In the genomic region with DNA sequence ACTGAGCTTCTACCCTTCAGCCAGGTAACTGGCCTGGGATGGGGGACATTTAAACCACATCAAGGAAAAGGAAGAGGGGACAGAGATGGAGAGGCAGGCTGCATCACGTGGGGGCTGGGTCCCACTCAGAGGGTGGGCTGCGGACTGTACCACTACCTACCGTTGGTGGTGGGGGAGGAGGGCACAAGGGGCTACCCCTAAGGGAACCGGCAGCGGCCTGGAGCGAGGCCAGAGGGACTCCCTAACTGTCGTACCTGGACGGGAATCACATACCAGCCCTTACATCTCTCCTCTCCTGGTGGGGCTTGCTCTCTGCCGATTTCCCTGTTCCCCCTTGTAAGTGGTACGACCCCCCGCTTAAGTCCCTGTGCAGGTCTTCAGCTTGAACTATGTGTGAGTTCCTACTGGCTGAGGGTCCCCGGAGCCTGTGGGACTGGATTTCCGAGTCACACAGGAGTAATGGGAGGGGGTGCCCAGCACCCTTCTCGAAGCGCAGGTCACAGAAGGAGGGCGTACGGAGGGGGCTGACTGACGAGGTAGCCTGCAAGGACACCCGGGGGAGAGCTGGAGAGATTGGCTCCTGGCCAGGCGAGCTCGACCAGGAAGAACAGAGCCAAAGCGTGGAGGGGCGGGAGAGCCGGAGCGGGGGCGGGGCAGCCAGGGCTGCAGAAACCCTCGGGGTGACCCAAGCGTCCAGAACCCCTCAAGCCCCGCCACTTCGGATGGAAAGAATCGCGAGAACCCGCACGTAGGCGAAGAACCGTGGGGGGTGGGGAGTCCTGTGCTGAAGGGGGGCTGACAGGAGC, we compare ENCODE assay signal across 7 mouse cellular contexts. TPM values are rescaled to one million over a fixed set of nuclear protein-coding genes. Genes with fewer than 3 reads are reported as not detected.
DNase-seq lines count a peak whose midpoint lies in the region; ATAC-seq lines count a peak whose summit lies in the region.

No protein-coding gene starts in this region.

- H3K36me3 ChIP-seq in heart, embryonic 16.5 days (ENCODE audit: control insufficient read depth, insufficient read depth) = no peaks in the 10 kb centered on the region
- H3K36me3 ChIP-seq in macrophage (ENCODE audit: inconsistent target) = no peaks in the 10 kb centered on the region
- no peaks in the 10 kb centered on the region for H3K36me3 ChIP-seq in stomach, embryonic 16.5 days (ENCODE audit: control insufficient read depth, insufficient read depth, low read length)

- WGBS in heart, embryonic 16.5 days = under 1% methylated on average over 36 of the region's 36 CpGs
- 3% methylated on average over 36 of the region's 36 CpGs for WGBS in macrophage (ENCODE audit: missing documents)
- under 1% methylated on average over 35 of the region's 36 CpGs for WGBS in stomach, embryonic 16.5 days

- no peaks in the 10 kb centered on the region for H3K9me3 ChIP-seq in heart, embryonic 16.5 days (replicated peaks; ENCODE audit: control insufficient read depth, low read length)
- H3K9me3 ChIP-seq in stomach, embryonic 16.5 days (replicated peaks; ENCODE audit: control insufficient read depth, low read length) = no peaks in the 10 kb centered on the region

- DNase-seq in thymus, postnatal 4 days = peak; percentile 37
- DNase-seq in thymus, postnatal 25 days = no peak
- DNase-seq in embryo, embryonic 10 days (ENCODE audit: low spot score) = peak; percentile 87
- peak; percentile 70 to 81 for DNase-seq in kidney, postnatal 25 days

- H3K79me2 ChIP-seq in macrophage (ENCODE audit: inconsistent target) = no peaks in the 10 kb centered on the region

- peaks cover 7% of the 10 kb centered on the region for H3K27me3 ChIP-seq in heart, embryonic 16.5 days (ENCODE audit: control insufficient read depth, insufficient read depth, low read length)
- H3K27me3 ChIP-seq in stomach, embryonic 16.5 days (ENCODE audit: control insufficient read depth, insufficient read depth, low read length) = peaks cover 12% of the 10 kb centered on the region

- peak overlapping the region; percentile 99 for H3K4me2 ChIP-seq in heart, embryonic 16.5 days (ENCODE audit: low read depth, low read length)
- peak overlapping the region; percentile 99 for H3K4me2 ChIP-seq in stomach, embryonic 16.5 days (ENCODE audit: low read depth, low read length)

- peak overlapping the region; percentile 59 for H3K9ac ChIP-seq in heart, embryonic 16.5 days (ENCODE audit: low read length)
- peak overlapping the region; percentile 83 for H3K9ac ChIP-seq in stomach, embryonic 16.5 days (ENCODE audit: low read length)

- ATAC-seq in heart, embryonic 16.5 days (replicated peaks; ENCODE audit: extremely low read depth, insufficient read depth, low FRiP score) = peak; percentile 10
- ATAC-seq in stomach, embryonic 16.5 days (ENCODE audit: insufficient read depth, low FRiP score) = peak; percentile 22; the same call in 1 of the 2 replicates

- H3K4me1 ChIP-seq in heart, embryonic 16.5 days (ENCODE audit: control insufficient read depth, insufficient read depth, low read length) = peaks cover 50% of the 10 kb centered on the region
- H3K4me1 ChIP-seq in stomach, embryonic 16.5 days (ENCODE audit: control insufficient read depth, insufficient read depth, low read length) = peaks cover 58% of the 10 kb centered on the region

- H3K4me3 ChIP-seq in heart, embryonic 16.5 days (ENCODE audit: low read length) = peak overlapping the region; percentile 74
- H3K4me3 ChIP-seq in macrophage (ENCODE audit: inconsistent target) = peak overlapping the region; percentile 10; the same call in 1 of the 2 replicates
- peak overlapping the region; percentile 72 for H3K4me3 ChIP-seq in stomach, embryonic 16.5 days (replicated peaks; ENCODE audit: low read length)

- H3K27ac ChIP-seq in heart, embryonic 16.5 days (ENCODE audit: low read length) = peak overlapping the region; percentile 40
- no peak overlapping the region for H3K27ac ChIP-seq in macrophage
- peak overlapping the region; percentile 47; the same call in 1 of the 2 replicates for H3K27ac ChIP-seq in stomach, embryonic 16.5 days (ENCODE audit: low read length)

RNA-seq across cellular contexts. Expression of a gene that starts 1.1 kb away (rescaled TPM):
- polyA plus RNA-seq in heart, embryonic 16.5 days (2015; fragmentation: Nextera tagmentation; extraction: Ambion mirVana) = 2.2 and 3.0 TPM in 2 replicates
- total RNA-seq in macrophage (2018; cell fraction: chromatin; rRNA removed) = 1 to 10 TPM in 12 of 26 experiments, under 1 TPM in 8, not detected in 6; 0.22 to 2.7 (median 1.1) TPM
- 1 to 10 TPM in 10 of 26 experiments, under 1 TPM in 16; 0.30 to 1.5 (median 0.81) TPM for total RNA-seq in macrophage (2018; cell fraction: cytosol; rRNA removed)
- total RNA-seq in macrophage (2018; cell fraction: nucleus; rRNA removed) = 1 to 10 TPM in 11 of 26 experiments, under 1 TPM in 14, not detected in 1; 0.24 to 7.0 (median 0.85) TPM
- polyA plus RNA-seq in macrophage (2018) = 0.69 to 2.7 TPM (median 2.3 TPM) in 3 replicates
- polyA plus RNA-seq in stomach, embryonic 16.5 days (2015; fragmentation: Nextera tagmentation; extraction: Ambion mirVana) = 1.8 and 2.5 TPM in 2 replicates

RNA-seq across cellular contexts. Expression of a gene that starts 4.8 kb away (rescaled TPM):
- polyA plus RNA-seq in heart, embryonic 16.5 days (2015; fragmentation: Nextera tagmentation; extraction: Ambion mirVana) = 3.1 TPM in 2 replicates
- not detected for total RNA-seq in macrophage (2018; cell fraction: chromatin; rRNA removed)
- total RNA-seq in macrophage (2018; cell fraction: cytosol; rRNA removed) = not detected
- total RNA-seq in macrophage (2018; cell fraction: nucleus; rRNA removed) = not detected
- not detected in 3 replicates for polyA plus RNA-seq in macrophage (2018)
- 14.2 and 15.0 TPM in 2 replicates for polyA plus RNA-seq in stomach, embryonic 16.5 days (2015; fragmentation: Nextera tagmentation; extraction: Ambion mirVana)

RNA-seq across cellular contexts. Expression of a gene that starts 4.9 kb away (rescaled TPM):
- 5.8 and 6.0 TPM in 2 replicates for polyA plus RNA-seq in heart, embryonic 16.5 days (2015; fragmentation: Nextera tagmentation; extraction: Ambion mirVana)
- under 1 TPM in 6 of 26 experiments, not detected in 20; 0.41 to 0.78 (median 0.60) TPM for total RNA-seq in macrophage (2018; cell fraction: chromatin; rRNA removed)
- total RNA-seq in macrophage (2018; cell fraction: cytosol; rRNA removed) = under 1 TPM in 14 of 26 experiments, not detected in 12; 0.06 to 0.18 (median 0.09) TPM
- total RNA-seq in macrophage (2018; cell fraction: nucleus; rRNA removed) = under 1 TPM in 9 of 26 experiments, not detected in 17; 0.22 to 0.94 (median 0.28) TPM
- not detected in 3 replicates for polyA plus RNA-seq in macrophage (2018)
- polyA plus RNA-seq in stomach, embryonic 16.5 days (2015; fragmentation: Nextera tagmentation; extraction: Ambion mirVana) = 5.3 and 10.3 TPM in 2 replicates

RNA-seq across cellular contexts. Expression of a gene that starts 14.5 kb away (rescaled TPM):
- polyA plus RNA-seq in heart, embryonic 16.5 days (2015; fragmentation: Nextera tagmentation; extraction: Ambion mirVana) = not detected in 2 replicates
- total RNA-seq in macrophage (2018; cell fraction: chromatin; rRNA removed) = not detected
- not detected for total RNA-seq in macrophage (2018; cell fraction: cytosol; rRNA removed)
- total RNA-seq in macrophage (2018; cell fraction: nucleus; rRNA removed) = not detected
- not detected in 3 replicates for polyA plus RNA-seq in macrophage (2018)
- polyA plus RNA-seq in stomach, embryonic 16.5 days (2015; fragmentation: Nextera tagmentation; extraction: Ambion mirVana) = 0.03 TPM in 1 of 2 replicates, not detected in the other

RNA-seq across cellular contexts. Expression of a gene that starts 17.7 kb away (rescaled TPM):
- polyA plus RNA-seq in heart, embryonic 16.5 days (2015; fragmentation: Nextera tagmentation; extraction: Ambion mirVana) = not detected in 2 replicates
- total RNA-seq in macrophage (2018; cell fraction: chromatin; rRNA removed) = not detected
- not detected for total RNA-seq in macrophage (2018; cell fraction: cytosol; rRNA removed)
- total RNA-seq in macrophage (2018; cell fraction: nucleus; rRNA removed) = not detected
- not detected in 3 replicates for polyA plus RNA-seq in macrophage (2018)
- not detected in 2 replicates for polyA plus RNA-seq in stomach, embryonic 16.5 days (2015; fragmentation: Nextera tagmentation; extraction: Ambion mirVana)

Comparison
In these comparisons a context has a peak if more than half of its experiments do, and no peak if none do; other contexts are left out.
1. H3K4me3 ChIP-seq: peak in every context shown above with its lines; median percentile 74 in heart, embryonic 16.5 days; 72 in stomach, embryonic 16.5 days; 10 in macrophage.